Mouse (Mus musculus): ENCODE measurements at regions not wholly inside any gene's neighbourhood (a gene's known extent, or its start where the extent isn't known, plus 50 kb on each side); places are given as distances from the start of the nearest gene placed in this dataset.
"Not testable (repeated sequence)": the region's sequence is repeated elsewhere in the genome, so short reads cannot be mapped to it uniquely, and the experiment has no call there.

DNA sequence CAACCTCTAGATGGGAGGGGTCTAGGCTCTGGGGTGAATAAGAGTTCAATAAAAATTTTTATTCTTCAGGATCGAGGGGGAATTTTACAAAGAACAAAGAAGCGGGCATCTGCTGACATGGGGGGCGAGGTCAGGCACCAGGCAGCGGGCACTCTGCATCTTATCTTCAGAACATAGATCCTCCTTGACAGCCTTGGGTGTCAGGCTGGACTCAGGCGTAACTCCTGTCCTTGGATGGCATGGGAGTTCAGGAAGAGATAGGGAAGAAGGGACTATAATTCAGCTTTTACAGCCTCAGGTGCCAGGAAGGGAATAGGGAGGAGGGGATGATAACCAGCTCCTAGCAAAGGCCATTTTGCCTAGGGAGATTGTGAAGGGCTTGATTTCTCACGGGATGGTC is 753.1 kb downstream of the Gm10330 start:
- H3K27me3 ChIP-seq (ENCODE audit: control insufficient read depth, insufficient read depth, low read length); H3K27ac ChIP-seq (replicated peaks; ENCODE audit: low read depth, low read length); H3K36me3 ChIP-seq (ENCODE audit: control insufficient read depth, insufficient read depth, low read length); ATAC-seq (ENCODE audit: insufficient number of reproducible peaks, low FRiP score, low TSS enrichment, low read depth); H3K9ac ChIP-seq (ENCODE audit: low read length); H3K4me2 ChIP-seq (ENCODE audit: low read depth, severe bottlenecking); DNase-seq (ENCODE audit: low spot score); H3K4me3 ChIP-seq (ENCODE audit: low read depth, low read length); H3K4me1 ChIP-seq (ENCODE audit: control insufficient read depth, insufficient read depth, low read length); H3K9me3 ChIP-seq (ENCODE audit: control insufficient read depth, low read length): not testable (repeated sequence)
- 94% methylated on average over 6 of the region's 6 CpGs for WGBS

DNA sequence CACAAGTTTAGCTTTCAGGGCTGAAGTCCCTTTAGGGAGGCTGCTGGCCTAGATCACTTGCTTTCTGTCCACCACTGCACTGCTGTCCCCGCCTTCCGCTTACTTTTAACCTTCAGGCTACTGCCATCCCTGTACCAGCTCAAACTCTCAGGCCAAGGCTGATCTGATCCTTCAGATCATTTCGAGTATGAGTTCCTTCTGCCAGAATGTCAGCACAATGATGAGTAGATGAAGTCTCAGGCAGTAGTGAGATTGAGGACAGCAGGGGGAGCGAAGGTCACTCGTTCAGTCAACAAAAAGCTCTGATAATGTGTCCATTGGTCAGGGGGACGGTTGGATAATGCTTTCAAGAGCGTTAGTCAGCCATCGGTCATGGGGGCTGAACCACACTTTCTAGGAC is 756.5 kb downstream of the Gm10330 start:
- H3K27ac ChIP-seq (replicated peaks; ENCODE audit: low read depth, low read length); H3K27me3 ChIP-seq (ENCODE audit: control insufficient read depth, insufficient read depth, low read length); DNase-seq (ENCODE audit: low spot score); H3K4me2 ChIP-seq (ENCODE audit: low read depth, severe bottlenecking); H3K4me1 ChIP-seq (ENCODE audit: control insufficient read depth, insufficient read depth, low read length); H3K4me3 ChIP-seq (ENCODE audit: low read depth, low read length); ATAC-seq (ENCODE audit: insufficient number of reproducible peaks, low FRiP score, low TSS enrichment, low read depth); H3K36me3 ChIP-seq (ENCODE audit: control insufficient read depth, insufficient read depth, low read length); H3K9ac ChIP-seq (ENCODE audit: low read length); H3K9me3 ChIP-seq (ENCODE audit: control insufficient read depth, low read length): not testable (repeated sequence)
- WGBS: 87% methylated on average over 8 of the region's 8 CpGs

DNA sequence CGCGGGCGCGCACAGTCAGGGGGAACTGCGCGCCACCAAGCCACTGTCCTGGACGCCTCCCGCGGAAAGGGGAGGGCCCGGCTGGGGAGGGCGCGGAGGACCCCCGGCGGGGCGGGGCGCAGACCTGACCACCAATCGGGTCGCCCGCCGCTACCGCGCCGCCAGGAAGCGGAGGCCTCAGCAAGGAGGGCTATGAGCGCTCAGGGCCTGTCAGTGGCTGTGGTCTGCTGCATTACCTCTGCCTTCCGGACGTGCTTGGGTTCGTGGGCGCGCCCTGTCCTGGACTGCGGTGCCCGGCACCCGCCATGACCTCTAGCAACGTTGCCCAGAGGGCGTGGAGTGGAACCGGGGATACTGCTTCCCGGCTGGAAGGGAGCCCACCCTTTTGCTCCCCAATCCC is 769.9 kb downstream of the Gm10330 start:
- peak overlapping the region; percentile 56; the same call in 1 of the 2 replicates for H3K9ac ChIP-seq (ENCODE audit: low read length)
- H3K4me2 ChIP-seq (ENCODE audit: low read depth, severe bottlenecking); H3K27ac ChIP-seq (replicated peaks; ENCODE audit: low read depth, low read length); ATAC-seq (ENCODE audit: insufficient number of reproducible peaks, low FRiP score, low TSS enrichment, low read depth); H3K36me3 ChIP-seq (ENCODE audit: control insufficient read depth, insufficient read depth, low read length); H3K4me1 ChIP-seq (ENCODE audit: control insufficient read depth, insufficient read depth, low read length); H3K27me3 ChIP-seq (ENCODE audit: control insufficient read depth, insufficient read depth, low read length); H3K9me3 ChIP-seq (ENCODE audit: control insufficient read depth, low read length): not testable (repeated sequence)
- 1% methylated on average over 37 of the region's 37 CpGs for WGBS
- H3K4me3 ChIP-seq (ENCODE audit: low read depth, low read length): peak overlapping the region; percentile 37
- peak; percentile 69 for DNase-seq (ENCODE audit: low spot score)

DNA sequence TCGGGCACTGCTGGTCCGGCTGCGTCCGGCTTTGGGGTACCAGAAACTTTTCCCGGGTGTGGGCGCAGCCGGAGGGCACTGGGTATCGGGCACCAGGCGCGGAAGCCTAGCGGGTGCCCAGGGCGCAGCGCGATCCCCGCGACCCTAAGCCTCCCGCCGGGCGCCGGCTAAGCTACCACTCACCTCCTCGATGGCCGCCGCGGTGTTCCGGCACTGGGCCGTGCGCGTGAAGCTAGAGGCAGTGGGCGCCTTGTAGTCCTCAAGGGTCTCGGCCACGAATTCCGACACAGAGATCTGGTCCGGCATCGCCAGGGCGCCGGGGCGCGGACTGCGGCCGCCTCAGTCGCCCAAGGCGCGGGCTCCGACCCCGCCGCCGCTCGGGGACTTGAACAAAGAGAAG is 770.4 kb downstream of the Gm10330 start:
- H3K9me3 ChIP-seq (ENCODE audit: control insufficient read depth, low read length); H3K27me3 ChIP-seq (ENCODE audit: control insufficient read depth, insufficient read depth, low read length); H3K4me1 ChIP-seq (ENCODE audit: control insufficient read depth, insufficient read depth, low read length); H3K4me2 ChIP-seq (ENCODE audit: low read depth, severe bottlenecking); ATAC-seq (ENCODE audit: insufficient number of reproducible peaks, low FRiP score, low TSS enrichment, low read depth); H3K27ac ChIP-seq (replicated peaks; ENCODE audit: low read depth, low read length); H3K36me3 ChIP-seq (ENCODE audit: control insufficient read depth, insufficient read depth, low read length): not testable (repeated sequence)
- peak; percentile 47 for DNase-seq (ENCODE audit: low spot score)
- H3K9ac ChIP-seq (ENCODE audit: low read length): peak overlapping the region; percentile 56
- H3K4me3 ChIP-seq (ENCODE audit: low read depth, low read length): peak overlapping the region; percentile 37
- WGBS: 3% methylated on average over 22 of the region's 48 CpGs

Data from limb, embryonic 11.5 days (tissue).